Mouse (Mus musculus) G1E (cell line): ENCODE measurements around the gene Slc2a13. TPM values are rescaled to one million over a fixed set of nuclear protein-coding genes. Genes with fewer than 3 reads are reported as not detected.

Source experiments
- ATAC-seq: 2 replicates; pipeline ENCODE4 v1.8.0; 2016; ENCODE audit warnings: mild to moderate bottlenecking; ENCODE audit not compliant: insufficient number of reproducible peaks, poor library complexity, low FRiP score, severe bottlenecking; ENCODE audit errors: extremely low read depth
- DNase-seq: peaks from one replicate; pipeline ENCODE4 v3.0.0; 2012; ENCODE audit warnings: low spot score
- H3K27me3 ChIP-seq: 2 replicates; pipeline ENCODE4 v1.6.1; 2012; ENCODE audit warnings: mild to moderate bottlenecking, low read length, inconsistent platforms; ENCODE audit not compliant: insufficient read depth
- H3K36me3 ChIP-seq: replicated peaks from 2 replicates; pipeline ENCODE3; 2012; ENCODE audit warnings: mild to moderate bottlenecking, inconsistent platforms
- H3K4me1 ChIP-seq: 2 replicates; pipeline ENCODE4 v1.6.1; 2012; ENCODE audit warnings: low read depth, low read length, inconsistent platforms, mixed read lengths; ENCODE audit not compliant: insufficient read depth
- H3K4me3 ChIP-seq: 2 replicates; pipeline ENCODE4 v1.5.1; 2012; ENCODE audit warnings: low read depth, mild to moderate bottlenecking, inconsistent platforms, low read length, moderate library complexity, mixed read lengths
- H3K9me3 ChIP-seq: replicated peaks from 2 replicates; pipeline ENCODE4 v1.6.1; 2012; ENCODE audit warnings: inconsistent platforms
- CTCF ChIP-seq: IDR thresholded peaks from 2 replicates; pipeline ENCODE4 v1.5.1; 2012; ENCODE audit warnings: low read depth, low read length, inconsistent platforms, mixed read lengths
- GATA1 ChIP-seq: IDR thresholded peaks from 2 replicates; pipeline ENCODE4 v1.6.1; 2012; ENCODE audit warnings: borderline replicate concordance, low read length, inconsistent platforms, mixed read lengths
- GATA2 ChIP-seq: IDR thresholded peaks from 2 replicates; pipeline ENCODE4 v1.6.1; 2012; ENCODE audit warnings: low read depth, low read length, inconsistent platforms, borderline replicate concordance
- POLR2AphosphoS5 ChIP-seq: IDR thresholded peaks from 2 replicates; pipeline ENCODE4 v1.6.1; 2012; ENCODE audit warnings: low read depth, low read length, inconsistent platforms; ENCODE audit not compliant: insufficient replicate concordance
- TAL1 ChIP-seq: conservative IDR thresholded peaks from 2 replicates; pipeline ENCODE4 v1.6.1; 2012; ENCODE audit warnings: low read depth, low read length, inconsistent platforms, mixed read lengths
- polyA plus RNA-seq: library from polyadenylated mRNA; stranded (reverse); fragments of >175 nt; gene quantifications from 2 replicates; pipeline ENCODE4 v1.2.3, GENCODE M21; 2012
- total RNA-seq, 2 experiments: library from RNA; stranded (forward) in 1 of 2; stranded (reverse) in 1 of 2; fragments of 200-1000 nt in 1 of 2; fragments of >200 nt in 1 of 2; fragmentation: Nextera tagmentation in 1 of 2; gene quantifications; 2 replicates each; pipeline ENCODE4 v1.2.3; 2014 to 2017

The Slc2a13 gene
- total and polyA plus RNA-seq, 3 experiments, result 0.05 TPM; not detected in 2

DNA sequence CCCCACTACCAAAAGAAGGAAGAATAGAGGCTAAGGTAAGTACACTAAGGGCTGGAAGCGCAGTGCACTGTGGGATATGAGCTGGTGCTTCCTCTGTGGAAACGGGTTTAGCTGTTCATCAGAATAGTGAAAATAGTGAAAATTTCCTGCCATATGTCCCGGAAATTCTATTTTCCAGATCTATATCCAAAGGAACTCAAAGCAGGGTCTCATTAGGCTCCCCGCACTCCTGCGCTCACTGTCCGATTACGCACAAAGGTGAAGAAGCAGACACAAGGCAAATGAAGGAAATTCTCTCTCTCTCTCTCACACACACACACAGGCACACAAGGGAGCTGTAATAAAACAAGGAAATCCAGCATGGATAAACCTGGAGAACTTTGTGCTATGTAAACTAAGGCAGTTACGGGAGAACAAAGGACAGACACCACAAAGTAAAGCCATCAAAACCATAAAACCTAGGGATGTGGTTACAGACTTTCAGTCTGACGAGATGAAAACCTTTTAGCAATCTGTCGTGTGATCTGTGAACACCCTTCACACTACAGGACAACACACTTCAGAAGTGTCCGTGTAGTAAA lies 7.9 kb downstream of the Slc2a13 start:
- H3K9me3 ChIP-seq, result peaks cover 58% of the 10 kb centered on the region
- TF ChIP-seq CTCF, result no peak
- TF ChIP-seq TAL1, result no peak
- H3K4me1 ChIP-seq, result no peaks in the 10 kb centered on the region
- H3K36me3 ChIP-seq, result no peaks in the 10 kb centered on the region
- DNase-seq, result no peak
- H3K27me3 ChIP-seq, result no peaks in the 10 kb centered on the region
- ATAC-seq, result no peak
- H3K4me3 ChIP-seq, result no peak overlapping the region

DNA sequence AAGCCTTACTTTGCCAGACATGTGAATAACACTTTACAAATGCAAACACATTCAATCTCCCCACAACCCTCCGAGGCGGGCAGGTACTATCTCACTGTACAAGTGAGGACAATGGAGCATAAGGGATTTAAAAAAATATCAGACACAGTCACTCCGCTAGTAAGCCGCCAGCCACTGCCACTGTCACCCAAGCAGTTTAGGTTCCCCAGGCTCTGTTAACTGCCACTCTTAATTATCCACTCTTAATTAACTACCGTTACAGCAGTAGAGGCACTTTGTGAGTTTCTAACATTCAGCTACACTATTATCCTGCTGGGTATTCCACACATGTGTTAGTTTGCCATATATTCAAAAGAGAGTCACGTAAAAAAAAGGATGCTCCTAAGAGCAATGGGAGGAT lies 11.3 kb downstream of the Slc2a13 start:
- no peaks in the 10 kb centered on the region for H3K4me1 ChIP-seq
- DNase-seq, result no peak
- no peak for ATAC-seq
- H3K4me3 ChIP-seq, result no peak overlapping the region
- TF ChIP-seq GATA2, result no peak
- no peak for TF ChIP-seq CTCF
- H3K9me3 ChIP-seq, result peaks cover 57% of the 10 kb centered on the region
- H3K27me3 ChIP-seq, result no peaks in the 10 kb centered on the region
- H3K36me3 ChIP-seq, result no peaks in the 10 kb centered on the region

DNA sequence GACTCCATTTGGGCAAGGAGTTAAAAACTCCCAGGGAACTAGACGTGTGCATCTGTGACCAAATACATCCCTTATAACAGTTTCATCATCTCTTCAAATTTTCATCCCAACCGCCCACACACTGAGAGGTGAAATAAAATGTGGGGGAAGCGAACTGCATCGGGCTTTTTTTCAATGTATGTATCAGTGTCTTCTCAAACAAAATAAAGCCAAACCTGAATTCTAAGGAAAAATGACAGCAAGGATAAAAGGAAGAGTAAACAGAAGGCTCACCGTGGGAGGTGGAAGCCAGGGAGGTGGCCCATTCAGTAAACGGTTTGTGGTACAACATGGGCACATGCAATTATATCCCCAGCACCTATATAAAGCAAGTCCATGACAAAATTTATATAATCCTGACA lies 17.7 kb downstream of the Slc2a13 start:
- Histone ChIP-seq H3K36me3 (no peaks in the 10 kb centered on the region), H3K4me3 (no peak overlapping the region), H3K9me3 (peaks cover 45% of the 10 kb centered on the region), H3K27me3 (no peaks in the 10 kb centered on the region), H3K4me1 (no peaks in the 10 kb centered on the region)
- TF ChIP-seq GATA1 (no peak), POLR2AphosphoS5 (no peak), TAL1 (no peak), GATA2 (no peak), CTCF (no peak)
- ATAC-seq, result no peak
- no peak for DNase-seq

DNA sequence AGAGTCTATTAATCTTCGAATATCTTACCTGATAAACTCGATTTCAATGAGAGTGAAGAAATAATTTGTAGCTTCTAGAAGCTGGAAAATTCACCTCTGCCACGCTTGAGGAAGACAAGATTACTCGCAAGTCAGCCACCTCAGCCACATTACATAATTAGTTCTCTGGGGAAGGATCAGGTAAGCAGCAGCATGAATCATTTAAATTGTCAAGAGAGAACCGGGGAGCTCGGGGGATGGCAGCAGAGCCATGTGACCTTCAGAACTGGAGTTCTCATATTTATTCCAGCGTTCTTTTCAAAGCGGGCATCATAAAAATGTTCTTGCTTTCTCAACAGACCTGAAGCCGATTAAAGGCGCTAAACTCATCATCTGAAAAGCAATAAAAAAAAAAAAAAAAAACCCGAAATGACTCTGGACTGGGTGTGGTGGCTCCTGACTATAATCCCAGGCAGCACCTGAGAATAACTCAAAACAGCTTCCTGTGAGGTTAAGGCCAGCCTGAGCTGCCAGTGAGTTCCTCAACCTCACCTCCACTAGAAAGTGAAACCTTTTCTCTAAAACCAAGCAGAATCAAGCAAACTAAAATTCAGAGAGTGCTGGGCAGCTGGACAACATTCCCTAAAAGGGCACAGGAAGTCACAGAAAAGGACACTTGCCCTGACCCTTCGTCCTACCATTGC lies 24.3 kb downstream of the Slc2a13 start:
- Histone ChIP-seq H3K36me3 (no peaks in the 10 kb centered on the region), H3K4me3 (no peak overlapping the region), H3K27me3 (no peaks in the 10 kb centered on the region), H3K9me3 (peaks cover 38% of the 10 kb centered on the region), H3K4me1 (no peaks in the 10 kb centered on the region)
- DNase-seq (no peak), ATAC-seq (no peak)
- TF ChIP-seq TAL1 (no peak), POLR2AphosphoS5 (no peak), CTCF (no peak), GATA2 (no peak), GATA1 (no peak)

DNA sequence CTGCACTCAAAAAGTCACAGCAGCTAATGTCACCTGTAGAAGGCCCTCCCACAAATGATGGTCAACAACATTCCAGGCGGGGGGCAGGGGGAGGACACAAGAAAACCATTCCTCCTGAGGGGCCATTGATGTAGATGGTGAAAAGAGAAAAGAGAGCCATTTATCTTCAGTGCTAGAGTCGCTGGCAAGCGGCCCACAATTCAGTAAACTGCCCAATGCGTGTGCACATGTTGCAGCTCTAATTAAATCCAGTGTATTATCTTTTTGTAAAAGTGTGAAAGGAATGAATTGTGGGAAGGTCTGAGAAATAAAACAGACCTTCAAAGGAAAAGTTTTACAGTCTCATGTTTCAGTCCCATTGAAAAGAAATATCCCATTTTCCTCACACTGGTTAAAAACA lies 28.5 kb downstream of the Slc2a13 start:
- H3K27me3 ChIP-seq, result no peaks in the 10 kb centered on the region
- no peaks in the 10 kb centered on the region for H3K4me1 ChIP-seq
- no peak overlapping the region for H3K4me3 ChIP-seq
- no peak for TF ChIP-seq POLR2AphosphoS5
- no peak for TF ChIP-seq TAL1
- no peak for TF ChIP-seq GATA1
- TF ChIP-seq CTCF, result no peak
- no peak for TF ChIP-seq GATA2
- H3K9me3 ChIP-seq, result peaks cover 25% of the 10 kb centered on the region
- H3K36me3 ChIP-seq, result no peaks in the 10 kb centered on the region
- DNase-seq (no peak), ATAC-seq (no peak)

DNA sequence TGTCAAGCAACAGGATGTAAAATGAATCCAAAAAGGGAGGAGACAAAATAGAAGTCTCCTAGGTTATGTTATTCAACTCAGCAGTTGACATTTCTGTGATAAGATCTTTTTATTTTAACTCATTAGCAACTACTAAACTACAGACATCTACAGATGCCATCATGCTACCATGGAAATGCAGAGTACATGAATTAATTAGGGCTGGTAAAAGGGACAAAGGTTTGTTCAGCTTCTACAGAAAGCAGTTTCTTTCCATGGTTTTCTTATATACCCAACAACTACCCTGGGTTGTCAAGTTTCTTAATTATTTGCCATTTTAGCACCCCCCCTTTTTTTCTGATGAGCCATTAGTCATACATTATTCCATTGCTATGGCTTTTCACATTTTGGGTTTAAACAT lies 34.6 kb downstream of the Slc2a13 start:
- Histone ChIP-seq H3K9me3 (peaks cover 27% of the 10 kb centered on the region), H3K4me3 (no peak overlapping the region), H3K4me1 (no peaks in the 10 kb centered on the region), H3K27me3 (no peaks in the 10 kb centered on the region), H3K36me3 (no peaks in the 10 kb centered on the region)
- TF ChIP-seq POLR2AphosphoS5, result no peak
- TF ChIP-seq TAL1, result no peak
- TF ChIP-seq GATA1, result no peak
- no peak for TF ChIP-seq GATA2
- TF ChIP-seq CTCF, result no peak
- ATAC-seq (no peak), DNase-seq (no peak)

DNA sequence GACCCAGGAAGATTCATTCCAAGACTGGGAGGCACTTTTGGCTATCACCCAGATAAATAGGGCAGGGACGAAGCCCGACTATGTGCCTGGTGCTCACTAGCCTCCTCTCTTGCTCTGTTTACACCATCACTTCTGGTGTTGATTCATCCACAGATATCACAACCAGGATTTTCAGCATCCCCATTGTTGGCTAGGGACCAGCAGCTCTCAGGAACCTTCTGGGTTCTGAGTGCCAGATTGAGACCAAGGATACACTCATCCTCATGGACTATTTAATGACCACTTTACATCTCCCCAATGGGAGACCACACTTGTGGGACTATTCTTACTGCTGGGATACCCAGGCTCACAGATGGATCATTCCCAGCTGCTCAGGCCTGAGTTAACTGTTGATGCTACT lies 46.2 kb downstream of the Slc2a13 start:
- H3K9me3 ChIP-seq, result peaks cover 51% of the 10 kb centered on the region
- ATAC-seq (no peak), DNase-seq (no peak)
- TF ChIP-seq GATA2, result no peak
- TF ChIP-seq TAL1, result no peak
- TF ChIP-seq GATA1, result no peak
- no peak for TF ChIP-seq POLR2AphosphoS5
- TF ChIP-seq CTCF, result no peak
- no peaks in the 10 kb centered on the region for H3K27me3 ChIP-seq
- no peaks in the 10 kb centered on the region for H3K36me3 ChIP-seq
- H3K4me1 ChIP-seq, result no peaks in the 10 kb centered on the region
- no peak overlapping the region for H3K4me3 ChIP-seq
